Mouse (Mus musculus) forebrain, embryonic 13.5 days (tissue): ENCODE measurements around the gene Vps26b. TPM values are rescaled to one million over a fixed set of nuclear protein-coding genes. Genes with fewer than 3 reads are reported as not detected.

Source experiments
- ATAC-seq: fragments of 200-750 bp; cut with Nextera tagmentation; 2 replicates; pipeline ENCODE4 v1.8.0; 2017
- H3K27ac ChIP-seq: fragments of 300-500 bp; sonication (generic); 2 replicates; pipeline ENCODE4 v1.5.1; 2015; ENCODE audit warnings: inconsistent platforms, mild to moderate bottlenecking, moderate library complexity
- H3K27me3 ChIP-seq: fragments of 300-500 bp; sonication (generic); 2 replicates; pipeline ENCODE4 v1.6.1; 2015; ENCODE audit warnings: mild to moderate bottlenecking, inconsistent platforms
- H3K36me3 ChIP-seq: fragments of 300-500 bp; sonication (generic); 2 replicates; pipeline ENCODE4 v1.6.1; 2015; ENCODE audit warnings: mild to moderate bottlenecking, inconsistent platforms; ENCODE audit not compliant: poor library complexity, severe bottlenecking
- H3K4me1 ChIP-seq: fragments of 300-500 bp; sonication (generic); 2 replicates; pipeline ENCODE4 v1.6.1; 2015; ENCODE audit warnings: inconsistent platforms
- H3K4me2 ChIP-seq: fragments of 300-500 bp; sonication (generic); 2 replicates; pipeline ENCODE4 v1.6.1; 2015; ENCODE audit warnings: inconsistent platforms, mild to moderate bottlenecking, moderate library complexity
- H3K4me3 ChIP-seq: fragments of 300-500 bp; sonication (generic); 2 replicates; pipeline ENCODE4 v1.5.1; 2015; ENCODE audit warnings: mild to moderate bottlenecking, inconsistent platforms
- H3K9ac ChIP-seq: fragments of 300-500 bp; sonication (generic); 2 replicates; pipeline ENCODE4 v1.6.1; 2015; ENCODE audit warnings: mild to moderate bottlenecking, inconsistent platforms
- H3K9me3 ChIP-seq: fragments of 300-500 bp; sonication (generic); replicated peaks from 2 replicates; pipeline ENCODE4 v1.6.1; 2016; ENCODE audit warnings: inconsistent platforms
- WGBS: fragments of 180-500 bp; shearing (Covaris S2); methylation state at CpG from one replicate; pipeline ENCODE4 v1.1.7; 2015; 5-methylcytosine and 5-hydroxymethylcytosine counted together
- polyA plus RNA-seq: library from polyadenylated mRNA; unstranded; fragments of >200 nt; fragmentation: Nextera tagmentation; extraction: Ambion mirVana; gene quantifications from 2 replicates; pipeline ENCODE4 v1.2.1, GENCODE M21; 2015

Gene Vps26b
- polyA plus RNA-seq, 1 experiment from 2014 or later = 52.6 TPM

- ATAC-seq = no peak
- 95% methylated on average over 4 of the region's 4 CpGs for WGBS
Observed at GRCm38 (mm10) chr9:27011572-27011971, 18.3 kb downstream of the Vps26b start.

GRCm38 (mm10) chr9:27009231-27009630, 20.6 kb downstream of the Vps26b start:
- no peak overlapping the region for H3K27ac ChIP-seq
- no peak overlapping the region for H3K4me3 ChIP-seq
- WGBS = 92% methylated on average over 5 of the region's 5 CpGs
- no peaks in the 10 kb centered on the region for H3K9me3 ChIP-seq
- H3K27me3 ChIP-seq = no peaks in the 10 kb centered on the region
- H3K4me2 ChIP-seq = no peak overlapping the region
- H3K9ac ChIP-seq = no peak overlapping the region
- no peak for ATAC-seq
- H3K36me3 ChIP-seq = peaks cover 98% of the 10 kb centered on the region
- H3K4me1 ChIP-seq = no peaks in the 10 kb centered on the region

More at GRCm38 (mm10) chr9:27011572-27011971, 18.3 kb downstream of the Vps26b start:
- Histone ChIP-seq H3K27ac (no peak overlapping the region), H3K27me3 (no peaks in the 10 kb centered on the region), H3K9ac (no peak overlapping the region), H3K4me3 (no peak overlapping the region), H3K36me3 (peaks cover 97% of the 10 kb centered on the region), H3K4me1 (no peaks in the 10 kb centered on the region), H3K9me3 (no peaks in the 10 kb centered on the region), H3K4me2 (no peak overlapping the region)

GRCm38 (mm10) chr9:27006866-27007265, 23.0 kb downstream of the Vps26b start:
- 94% methylated on average over 5 of the region's 5 CpGs for WGBS
- peaks cover 91% of the 10 kb centered on the region for H3K36me3 ChIP-seq

GRCm38 (mm10) chr9:27005933-27006332, 23.9 kb downstream of the Vps26b start:
- 73% methylated on average over 1 of the region's 1 CpGs for WGBS
- H3K4me2 ChIP-seq = no peak overlapping the region
- peaks cover 82% of the 10 kb centered on the region for H3K36me3 ChIP-seq
- no peak overlapping the region for H3K9ac ChIP-seq
- ATAC-seq = peak; percentile 61
- no peak overlapping the region for H3K4me3 ChIP-seq
- H3K27ac ChIP-seq = no peak overlapping the region
- H3K4me1 ChIP-seq = peaks cover 8% of the 10 kb centered on the region
- H3K9me3 ChIP-seq = no peaks in the 10 kb centered on the region
- H3K27me3 ChIP-seq = no peaks in the 10 kb centered on the region

More at GRCm38 (mm10) chr9:27006866-27007265, 23.0 kb downstream of the Vps26b start:
- Histone ChIP-seq H3K4me1 (no peaks in the 10 kb centered on the region), H3K4me2 (no peak overlapping the region), H3K4me3 (no peak overlapping the region), H3K27me3 (no peaks in the 10 kb centered on the region), H3K9ac (no peak overlapping the region), H3K27ac (no peak overlapping the region), H3K9me3 (no peaks in the 10 kb centered on the region)
- ATAC-seq = no peak

GRCm38 (mm10) chr9:27005231-27005630, 24.6 kb downstream of the Vps26b start:
- Histone ChIP-seq H3K36me3 (peaks cover 75% of the 10 kb centered on the region), H3K9me3 (no peaks in the 10 kb centered on the region), H3K27me3 (no peaks in the 10 kb centered on the region), H3K27ac (peak overlapping the region; percentile 55), H3K9ac (no peak overlapping the region), H3K4me2 (no peak overlapping the region), H3K4me3 (no peak overlapping the region), H3K4me1 (peaks cover 15% of the 10 kb centered on the region)
- 86% methylated on average over 3 of the region's 3 CpGs for WGBS
- ATAC-seq = no peak

- Histone ChIP-seq H3K4me2 (peak within 1 kb of the TSS; percentile 88), H3K27me3 (no peaks in the 10 kb centered on the region), H3K9ac (peak within 1 kb of the TSS; percentile 87), H3K36me3 (peaks cover 22% of the 10 kb centered on the region), H3K4me3 (peak within 1 kb of the TSS; percentile 65), H3K27ac (peak within 1 kb of the TSS; percentile 54; the same call in 1 of the 2 replicates), H3K4me1 (peaks cover 24% of the 10 kb centered on the region), H3K9me3 (no peaks in the 10 kb centered on the region)
- 1% methylated on average over 35 of the region's 35 CpGs for WGBS
- ATAC-seq = peak; percentile 100
Observed at GRCm38 (mm10) chr9:26999461-27000395, 30.1 kb downstream of the Vps26b start, which contains the start of the genes Acad8 and Thyn1. Acad8 (minus strand) TSS chr9:26999566. Thyn1 (plus strand) TSS chr9:26999710.

- Histone ChIP-seq H3K9ac (peak overlapping the region; percentile 84), H3K27me3 (no peaks in the 10 kb centered on the region), H3K9me3 (no peaks in the 10 kb centered on the region), H3K27ac (0 out of 2 replicates have a peak overlapping the region, but pooled peaks have one; percentile 31), H3K4me1 (peaks cover 24% of the 10 kb centered on the region), H3K4me3 (peak overlapping the region; percentile 65), H3K4me2 (peak overlapping the region; percentile 88), H3K36me3 (peaks cover 13% of the 10 kb centered on the region)
- peak; percentile 72; the same call in 1 of the 2 replicates for ATAC-seq
- WGBS = 4% methylated on average over 29 of the region's 29 CpGs
Observed at GRCm38 (mm10) chr9:26998669-26999460, 31.0 kb downstream of the Vps26b start.

GRCm38 (mm10) chr9:26997501-26997900, 32.4 kb downstream of the Vps26b start:
- no peaks in the 10 kb centered on the region for H3K9me3 ChIP-seq
- peaks cover 24% of the 10 kb centered on the region for H3K4me1 ChIP-seq
- H3K36me3 ChIP-seq = 0 out of 2 replicates have a peak, but pooled peaks cover 3% of the 10 kb centered on the region
- no peak overlapping the region for H3K4me3 ChIP-seq
- H3K27me3 ChIP-seq = no peaks in the 10 kb centered on the region
- no peak overlapping the region for H3K4me2 ChIP-seq
- ATAC-seq = no peak
- WGBS = 96% methylated on average over 2 of the region's 2 CpGs
- no peak overlapping the region for H3K27ac ChIP-seq
- no peak overlapping the region for H3K9ac ChIP-seq

- Histone ChIP-seq H3K4me3 (no peak overlapping the region), H3K9ac (no peak overlapping the region), H3K4me2 (no peak overlapping the region), H3K27ac (no peak overlapping the region), H3K27me3 (no peaks in the 10 kb centered on the region), H3K4me1 (peaks cover 24% of the 10 kb centered on the region), H3K36me3 (peaks cover 7% of the 10 kb centered on the region; the same call in 1 of the 2 replicates), H3K9me3 (no peaks in the 10 kb centered on the region)
- ATAC-seq = no peak
- WGBS = 86% methylated on average over 3 of the region's 3 CpGs
Observed at GRCm38 (mm10) chr9:26997062-26997461, 32.8 kb downstream of the Vps26b start.

GRCm38 (mm10) chr9:26993900-26994299, 36.0 kb downstream of the Vps26b start:
- Histone ChIP-seq H3K36me3 (peaks cover 39% of the 10 kb centered on the region), H3K9ac (no peak overlapping the region), H3K27me3 (no peaks in the 10 kb centered on the region), H3K4me3 (no peak overlapping the region), H3K9me3 (no peaks in the 10 kb centered on the region), H3K27ac (no peak overlapping the region), H3K4me1 (peaks cover 6% of the 10 kb centered on the region), H3K4me2 (no peak overlapping the region)
- no peak for ATAC-seq
- WGBS = 83% methylated on average over 3 of the region's 3 CpGs

- no peak for ATAC-seq
- WGBS = 91% methylated on average over 10 of the region's 10 CpGs
- H3K27ac ChIP-seq = no peak overlapping the region
Observed at GRCm38 (mm10) chr9:26993118-26993517, 36.7 kb downstream of the Vps26b start.

GRCm38 (mm10) chr9:26990181-26990580, 39.7 kb downstream of the Vps26b start:
- peaks cover 61% of the 10 kb centered on the region for H3K36me3 ChIP-seq
- ATAC-seq = no peak
- H3K4me2 ChIP-seq = no peak overlapping the region
- no peak overlapping the region for H3K9ac ChIP-seq
- H3K27me3 ChIP-seq = no peaks in the 10 kb centered on the region
- 92% methylated on average over 4 of the region's 4 CpGs for WGBS
- no peaks in the 10 kb centered on the region for H3K4me1 ChIP-seq
- H3K4me3 ChIP-seq = no peak overlapping the region
- no peak overlapping the region for H3K27ac ChIP-seq
- H3K9me3 ChIP-seq = no peaks in the 10 kb centered on the region

More at GRCm38 (mm10) chr9:26993118-26993517, 36.7 kb downstream of the Vps26b start:
- Histone ChIP-seq H3K4me1 (peaks cover 3% of the 10 kb centered on the region), H3K9ac (no peak overlapping the region), H3K9me3 (no peaks in the 10 kb centered on the region), H3K4me3 (no peak overlapping the region), H3K27me3 (no peaks in the 10 kb centered on the region), H3K4me2 (no peak overlapping the region), H3K36me3 (peaks cover 44% of the 10 kb centered on the region)
